Mouse (Mus musculus): ENCODE data around the gene Creb3l4.

- TF ChIP-seq CTCF (IDR thresholded peaks at IDR 0.05; ENCODE audit: borderline replicate concordance, control insufficient read depth, extremely low read depth, insufficient read depth, low read length, poor library complexity), result no peak
- no peak for TF ChIP-seq POLR2A (IDR thresholded peaks at IDR 0.05; ENCODE audit: control insufficient read depth, extremely low read depth, insufficient read depth, low read length, poor library complexity)
These were observed 22.8 kb upstream of the Creb3l4 start for GRCm38 (mm10) chr3:90265932-90266741.

All from thymus, adult 2 months (tissue).